Mouse (Mus musculus): ENCODE measurements at regions not wholly inside any gene's neighbourhood (a gene's known extent, or its start where the extent isn't known, plus 50 kb on each side); places are given as distances from the start of the nearest gene placed in this dataset.

- TF ChIP-seq CTCF (IDR thresholded peaks at IDR 0.05; ENCODE audit: low read depth) = no peak
- TF ChIP-seq EP300 (optimal IDR thresholded peaks at IDR 0.05) = no peak
Observed at GRCm38 (mm10) chr9:79146004-79146403, 530.7 kb downstream of the Cd109 start.

Data from stomach, postnatal 0 days (tissue).